Mouse (Mus musculus): ENCODE measurements at regions not wholly inside any gene's neighbourhood (a gene's known extent, or its start where the extent isn't known, plus 50 kb on each side); places are given as distances from the start of the nearest gene placed in this dataset.

GRCm38 (mm10) chr9:79520498-79520897 lies 198.1 kb downstream of the Col12a1 start:
- 95% methylated on average over 2 of the region's 2 CpGs for WGBS
- H3K9ac ChIP-seq: no peak overlapping the region

DNA sequence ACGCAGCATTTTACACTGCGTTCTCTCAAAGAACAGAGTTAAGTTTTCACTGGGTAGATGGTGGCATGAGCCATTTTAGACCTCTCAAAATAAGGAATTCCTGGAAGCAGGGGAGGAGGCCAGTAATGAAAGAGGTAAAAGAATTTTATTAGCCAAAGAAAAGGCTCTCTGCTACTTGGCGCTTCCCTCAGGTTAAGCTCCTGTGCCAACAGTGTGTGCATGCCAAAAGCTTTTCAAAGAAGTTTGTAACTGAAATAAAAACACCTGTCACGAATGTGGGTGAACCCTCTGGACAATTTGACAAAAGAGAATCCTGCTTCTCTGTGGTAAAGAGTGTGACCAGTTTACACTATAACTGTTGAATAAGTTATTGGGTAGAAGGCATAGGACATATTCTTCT lies 195.6 kb downstream of the Col12a1 start:
- H3K36me3 ChIP-seq: no peaks in the 10 kb centered on the region
- H3K4me2 ChIP-seq: no peak overlapping the region
- no peaks in the 10 kb centered on the region for H3K9me3 ChIP-seq
- no peaks in the 10 kb centered on the region for H3K4me1 ChIP-seq (replicated peaks)
- ATAC-seq (ENCODE audit: low FRiP score): no peak
- 89% methylated on average over 4 of the region's 4 CpGs for WGBS
- H3K27me3 ChIP-seq: no peaks in the 10 kb centered on the region
- no peak overlapping the region for H3K9ac ChIP-seq
- no peak overlapping the region for H3K4me3 ChIP-seq
- H3K27ac ChIP-seq: no peak overlapping the region

More at GRCm38 (mm10) chr9:79520498-79520897, 198.1 kb downstream of the Col12a1 start:
- no peak overlapping the region for H3K27ac ChIP-seq
- ATAC-seq (ENCODE audit: low FRiP score): no peak
- H3K4me2 ChIP-seq: no peak overlapping the region
- H3K9me3 ChIP-seq: no peaks in the 10 kb centered on the region
- H3K36me3 ChIP-seq: no peaks in the 10 kb centered on the region
- H3K4me1 ChIP-seq (replicated peaks): no peaks in the 10 kb centered on the region
- H3K27me3 ChIP-seq: no peaks in the 10 kb centered on the region
- no peak overlapping the region for H3K4me3 ChIP-seq

DNA sequence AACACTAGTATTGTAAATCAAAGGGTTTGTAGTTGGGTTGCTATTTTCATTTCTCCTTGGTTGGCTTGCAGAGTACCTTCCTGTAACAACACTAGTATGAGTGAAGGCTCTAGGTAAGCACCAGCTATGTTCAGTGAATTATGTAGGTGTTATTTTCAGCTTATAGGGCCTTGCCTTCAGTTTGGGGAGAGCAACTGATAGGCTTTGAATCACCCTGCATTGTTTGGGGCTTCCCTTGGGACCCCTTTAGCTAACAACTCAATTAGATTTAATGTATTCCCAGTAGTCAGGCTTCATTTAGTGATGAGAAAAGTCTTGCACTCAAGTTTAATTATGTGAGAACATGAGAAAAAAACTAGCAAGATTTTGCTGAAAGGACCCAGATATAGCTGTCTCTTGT lies 193.6 kb downstream of the Col12a1 start:
- Histone ChIP-seq H3K4me1 (replicated peaks) (no peaks in the 10 kb centered on the region), H3K9me3 (no peaks in the 10 kb centered on the region), H3K27me3 (no peaks in the 10 kb centered on the region), H3K4me2 (no peak overlapping the region), H3K9ac (no peak overlapping the region), H3K27ac (no peak overlapping the region), H3K4me3 (no peak overlapping the region), H3K36me3 (no peaks in the 10 kb centered on the region)
- ATAC-seq (ENCODE audit: low FRiP score): no peak

- no peak overlapping the region for H3K9ac ChIP-seq
- no peaks in the 10 kb centered on the region for H3K4me1 ChIP-seq (replicated peaks)
- no peaks in the 10 kb centered on the region for H3K9me3 ChIP-seq
- H3K27me3 ChIP-seq: no peaks in the 10 kb centered on the region
- no peak overlapping the region for H3K4me3 ChIP-seq
- WGBS: 82% methylated on average over 6 of the region's 6 CpGs
- no peak for ATAC-seq (ENCODE audit: low FRiP score)
- no peak overlapping the region for H3K4me2 ChIP-seq
- no peaks in the 10 kb centered on the region for H3K36me3 ChIP-seq
- no peak overlapping the region for H3K27ac ChIP-seq
These were observed 192.2 kb downstream of the Col12a1 start for GRCm38 (mm10) chr9:79526390-79526789.

GRCm38 (mm10) chr9:79527331-79527730 lies 191.3 kb downstream of the Col12a1 start:
- H3K4me3 ChIP-seq: no peak overlapping the region
- no peak for ATAC-seq (ENCODE audit: low FRiP score)
- no peaks in the 10 kb centered on the region for H3K36me3 ChIP-seq
- 69% methylated on average over 3 of the region's 3 CpGs for WGBS
- no peak overlapping the region for H3K9ac ChIP-seq
- no peaks in the 10 kb centered on the region for H3K4me1 ChIP-seq (replicated peaks)
- H3K27me3 ChIP-seq: no peaks in the 10 kb centered on the region
- no peaks in the 10 kb centered on the region for H3K9me3 ChIP-seq
- H3K4me2 ChIP-seq: no peak overlapping the region
- H3K27ac ChIP-seq: no peak overlapping the region

Measured in hindbrain, embryonic 13.5 days (tissue).